Mouse (Mus musculus) natural killer cell, adult 2 months (primary cell): ENCODE data around the gene Vkorc1l1.
"Not testable (repeated sequence)": the region's sequence is repeated elsewhere in the genome, so short reads cannot be mapped to it uniquely, and the experiment has no call there.

Experiments
- DNase-seq, 2 experiments: peaks; one replicate each; pipeline ENCODE4 v3.0.0; 2022; ENCODE audit warnings: low spot score in 2 of 2

The Vkorc1l1 gene

GRCm38 (mm10) chr5:129941495-129942045, at the start of gene Vkorc1l1:
TSS of gene Vkorc1l1 (plus strand) at chr5:129941970.
- DNase-seq, result peak; percentile 99

GRCm38 (mm10) chr5:129895198-129896088, 46.3 kb upstream of the Vkorc1l1 start, which contains the start of gene Zbed5:
TSS of gene Zbed5 (plus strand) at chr5:129895723.
- peak; percentile 72 to 77 for DNase-seq

DNA sequence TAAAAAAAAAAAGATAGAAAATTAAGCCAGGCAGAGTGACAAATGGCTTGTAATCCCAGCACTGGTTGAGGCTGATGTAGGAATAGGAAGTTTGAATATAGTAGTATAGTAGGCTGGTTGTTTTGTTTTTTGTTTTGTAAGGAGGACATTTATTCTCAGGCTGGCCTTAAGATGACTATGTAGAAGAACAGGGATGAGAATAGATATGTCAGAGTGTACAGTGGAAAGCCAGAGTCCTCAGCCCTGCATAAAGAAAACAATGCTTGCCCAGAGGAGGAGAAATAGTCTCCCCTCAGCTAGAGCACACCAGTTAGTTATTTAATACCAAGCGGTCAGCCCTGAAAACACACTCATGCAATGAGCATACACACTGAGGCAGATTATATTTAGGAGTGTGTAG, 43.3 kb upstream of the Vkorc1l1 start, which contains the start of gene Phkg1:
Phkg1 (minus strand) TSS at position 101 of the 400 bp plus-strand sequence.
- DNase-seq, result no peak

DNA sequence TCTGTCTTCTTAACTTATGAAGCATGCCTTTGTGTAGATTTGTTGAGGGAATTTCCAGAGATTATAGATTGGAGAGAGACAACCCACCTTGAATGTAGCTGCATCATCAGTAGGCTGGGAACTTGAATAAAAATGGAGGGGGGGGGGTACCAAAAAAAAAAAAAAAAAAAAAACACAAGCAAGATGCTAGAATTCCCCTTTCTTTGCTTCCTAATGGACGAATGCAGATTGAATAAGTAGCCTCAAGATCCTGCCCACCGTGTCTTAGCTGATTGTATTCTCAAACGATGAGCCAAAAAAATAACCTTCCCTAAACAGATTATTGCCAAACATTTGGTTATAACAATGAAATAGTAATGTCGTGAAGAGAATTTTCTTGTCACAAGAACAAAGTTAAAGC, 34.0 kb upstream of the Vkorc1l1 start:
- DNase-seq, result no peak

DNA sequence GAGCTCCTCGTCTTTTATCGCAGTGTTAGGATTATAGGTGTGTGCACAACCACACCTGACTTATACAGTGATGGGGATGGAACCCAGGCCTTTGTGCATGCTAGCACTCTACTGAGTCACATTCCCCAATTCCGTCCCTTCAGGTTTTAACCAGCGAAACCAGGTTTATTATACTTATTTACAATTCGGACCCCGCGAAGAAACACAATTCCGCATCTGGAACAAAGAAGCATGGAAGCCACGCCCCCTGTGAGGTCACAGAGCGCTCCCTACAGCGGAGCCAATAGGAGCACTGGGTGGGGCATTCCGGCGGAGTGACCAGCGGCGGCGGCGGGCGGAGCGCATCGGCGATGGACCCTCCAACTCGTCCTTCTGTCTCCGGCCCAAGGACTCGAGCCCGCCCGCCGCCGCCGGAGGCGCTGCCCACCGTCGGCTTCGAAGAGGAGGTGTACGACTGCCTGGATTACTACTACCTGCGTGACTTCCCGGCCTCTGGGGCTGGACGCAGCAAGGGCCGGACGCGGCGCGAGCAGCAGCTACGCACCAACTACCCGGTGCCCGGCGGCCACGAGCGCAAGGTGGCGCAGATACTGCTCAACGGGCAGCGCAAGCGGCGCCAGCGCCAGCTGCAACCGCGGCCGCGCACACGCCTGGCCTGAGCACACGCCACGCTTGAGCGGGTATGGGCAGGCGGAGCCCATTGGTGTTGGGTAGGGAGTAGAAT, 33.4 kb upstream of the Vkorc1l1 start, which contains the start of gene Nupr1l:
Nupr1l (plus strand) TSS at position 299 of the 724 bp plus-strand sequence.
- DNase-seq, result peak; percentile 68 to 73

DNA sequence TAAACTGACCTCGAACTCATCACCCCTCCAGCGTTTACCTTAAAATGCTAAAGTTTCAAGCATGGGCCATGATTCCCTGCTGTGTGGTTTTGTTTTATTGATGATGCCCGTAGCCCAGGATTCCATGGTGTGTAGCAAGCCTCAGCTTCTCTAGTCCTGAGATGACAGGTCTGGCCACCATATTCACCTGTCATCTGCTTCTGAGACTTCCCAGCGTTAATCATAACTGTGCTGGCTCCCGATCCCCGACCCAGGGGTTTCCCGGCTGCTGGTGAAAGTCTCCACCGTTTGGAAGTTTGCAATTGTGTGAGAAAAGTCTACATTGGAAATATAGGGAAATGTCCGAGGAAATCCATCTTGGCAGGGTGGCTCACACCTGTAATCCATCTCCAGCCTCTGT, 32.6 kb upstream of the Vkorc1l1 start:
- DNase-seq, result no peak

DNA sequence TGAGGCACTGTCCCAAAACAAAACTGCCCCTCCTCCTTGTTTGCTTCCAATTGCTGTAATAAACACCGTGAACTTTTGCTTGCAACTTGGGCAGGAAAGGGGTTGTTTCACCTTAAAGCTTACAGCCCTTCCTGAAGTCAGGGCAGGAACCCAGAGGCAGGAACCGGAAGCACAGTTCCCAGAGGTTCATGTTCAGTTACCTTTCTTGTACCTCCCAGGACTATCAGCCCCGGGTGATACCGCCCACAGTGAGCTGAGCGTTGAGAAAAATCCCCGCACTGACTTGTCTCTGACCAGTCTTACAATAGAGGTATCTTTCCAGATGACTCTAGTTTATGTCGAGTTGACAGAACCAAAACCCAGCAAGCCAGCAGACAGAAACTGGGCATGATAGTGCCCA, 32.2 kb upstream of the Vkorc1l1 start:
- DNase-seq, result no peak

GRCm38 (mm10) chr5:129914024-129914423, 27.7 kb upstream of the Vkorc1l1 start:
- DNase-seq, result peak; percentile 6 to 32

GRCm38 (mm10) chr5:129915491-129915890, 26.3 kb upstream of the Vkorc1l1 start:
- DNase-seq, result not testable (repeated sequence)

DNA sequence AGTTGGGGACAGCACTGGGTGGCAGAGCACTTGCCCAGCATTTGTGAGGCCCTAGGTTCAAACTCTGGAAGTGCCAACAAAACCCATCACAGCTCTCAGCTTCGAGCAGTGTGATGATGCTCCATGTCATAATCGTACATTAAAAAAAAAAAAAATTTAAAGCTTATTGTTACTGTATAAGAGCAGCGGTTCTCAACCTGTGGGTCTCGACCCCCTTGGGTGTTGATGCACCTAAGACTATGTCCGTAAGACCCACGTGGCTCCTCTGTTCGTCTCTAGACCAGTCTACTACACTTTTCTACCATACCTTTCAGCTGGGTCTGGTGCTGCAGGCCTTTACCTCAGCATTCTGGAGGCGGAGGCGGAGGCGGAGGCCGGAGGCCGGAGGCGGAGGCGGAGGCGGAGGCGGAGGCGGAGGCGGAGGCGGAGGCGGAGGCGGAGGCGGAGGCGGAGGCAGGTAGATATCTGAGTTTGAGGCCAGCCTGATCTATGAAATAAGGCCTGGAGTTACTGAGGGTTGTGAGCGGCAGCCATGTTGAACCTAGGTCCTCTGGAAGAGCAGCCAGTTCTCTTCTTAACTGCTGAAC, 23.6 kb upstream of the Vkorc1l1 start:
- DNase-seq, result no peak

- DNase-seq, result no peak
Measured at GRCm38 (mm10) chr5:129918752-129919151, 23.0 kb upstream of the Vkorc1l1 start.

- DNase-seq, result no peak
Measured at GRCm38 (mm10) chr5:129919320-129919719, 22.4 kb upstream of the Vkorc1l1 start.

- DNase-seq, result no peak
Measured at GRCm38 (mm10) chr5:129921972-129922371, 19.8 kb upstream of the Vkorc1l1 start.

DNA sequence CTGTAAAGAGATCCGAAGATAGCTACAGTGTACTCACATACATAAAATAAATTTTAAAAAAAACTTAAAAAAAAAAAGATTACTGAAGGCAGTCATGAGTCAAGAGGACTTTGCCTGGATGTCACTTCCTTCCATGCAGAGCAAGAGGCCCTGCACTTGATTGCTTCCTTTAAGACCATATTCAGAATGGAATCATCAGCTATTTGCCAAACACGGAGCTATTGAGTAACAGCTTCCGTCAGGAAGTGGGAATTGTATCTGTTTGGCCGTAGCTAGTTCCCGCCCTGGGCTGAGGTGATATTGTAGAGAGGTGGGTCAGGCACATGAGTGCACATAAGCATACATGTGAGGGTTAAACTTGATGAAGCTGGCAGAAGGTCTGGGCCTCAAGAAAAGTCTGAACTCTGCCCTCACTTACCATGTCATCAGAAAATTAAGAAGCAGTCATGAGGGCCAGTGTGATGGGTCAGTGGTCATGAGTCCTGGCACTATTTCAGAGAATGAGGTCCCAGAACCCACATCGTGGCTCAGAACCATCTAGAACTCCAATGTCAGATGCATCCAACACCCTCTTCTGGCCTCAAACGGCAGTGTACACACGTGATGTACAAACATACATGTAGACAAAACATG, 16.8 kb upstream of the Vkorc1l1 start:
- no peak for DNase-seq

DNA sequence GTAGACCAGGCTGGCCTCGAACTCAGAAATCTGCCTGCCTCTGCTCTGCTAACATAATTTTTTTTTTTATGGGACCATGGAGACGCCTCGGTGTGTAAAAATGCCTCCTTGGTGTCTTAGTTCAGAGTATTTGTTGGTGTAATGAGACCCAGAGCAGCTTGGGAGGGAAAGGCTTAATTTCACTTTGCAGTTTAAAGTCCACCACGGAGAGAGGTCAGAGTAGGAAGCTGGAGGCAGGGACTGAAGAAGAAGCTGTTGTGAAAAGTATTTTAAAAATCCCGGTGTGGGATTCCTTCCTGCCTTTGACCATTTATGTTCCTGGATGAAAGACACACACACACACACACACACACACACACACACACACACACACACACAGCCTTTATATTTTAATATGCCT, 15.8 kb upstream of the Vkorc1l1 start:
- DNase-seq, result no peak

DNA sequence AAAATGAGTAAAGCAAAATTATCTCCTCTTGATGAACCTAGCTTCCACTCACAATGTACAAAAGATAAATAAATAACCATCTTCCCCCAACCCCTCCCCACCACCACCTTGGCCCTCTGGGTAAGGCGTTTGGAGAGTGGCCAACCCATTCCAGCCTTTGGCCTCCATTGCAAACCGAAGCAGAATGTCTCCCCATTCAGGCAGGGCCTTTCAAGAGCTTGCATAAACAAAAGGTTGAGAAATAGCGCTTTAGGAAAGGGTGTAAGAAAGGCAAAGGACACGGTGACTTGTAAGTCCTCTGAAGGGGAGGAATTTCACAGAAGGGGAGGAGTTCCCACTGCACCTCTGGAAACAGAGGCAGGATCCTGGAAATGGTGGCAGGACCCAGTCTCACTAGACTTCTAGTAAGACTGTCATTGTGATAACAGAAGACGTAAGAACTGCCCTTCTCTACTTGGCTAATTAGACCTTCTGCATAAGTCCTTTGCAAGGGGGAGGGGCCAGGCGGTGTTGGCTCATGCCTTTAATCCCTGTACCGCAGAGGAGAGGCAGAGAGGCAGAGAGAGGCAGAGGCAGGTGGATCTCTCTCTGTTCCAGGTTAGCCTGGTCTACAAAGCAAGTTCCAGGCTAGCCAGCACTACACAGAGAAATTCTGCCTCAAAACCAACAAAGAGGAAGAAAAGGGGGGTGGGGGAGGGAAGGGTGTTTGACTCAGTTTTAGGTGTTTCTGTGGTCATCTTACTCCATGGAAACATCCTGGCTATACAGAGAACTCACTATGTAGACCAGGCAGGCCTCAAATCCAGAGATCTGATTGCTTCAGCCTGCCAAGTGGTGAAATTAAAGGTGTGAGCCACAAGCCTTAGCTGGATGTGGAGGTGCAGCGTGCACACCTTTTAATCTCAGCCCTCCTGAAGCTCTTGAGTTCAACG, 11.6 kb upstream of the Vkorc1l1 start:
- DNase-seq, result no peak

- DNase-seq, result no peak
Measured at GRCm38 (mm10) chr5:129936941-129937340, 4.8 kb upstream of the Vkorc1l1 start.

GRCm38 (mm10) chr5:129940281-129940680, 1.5 kb upstream of the Vkorc1l1 start:
- no peak for DNase-seq

- DNase-seq, result no peak
Measured at GRCm38 (mm10) chr5:129940736-129941494, 855 bp upstream of the Vkorc1l1 start.
